Mouse (Mus musculus): ENCODE measurements at regions not wholly inside any gene's neighbourhood (a gene's known extent, or its start where the extent isn't known, plus 50 kb on each side); places are given as distances from the start of the nearest gene placed in this dataset.

DNA sequence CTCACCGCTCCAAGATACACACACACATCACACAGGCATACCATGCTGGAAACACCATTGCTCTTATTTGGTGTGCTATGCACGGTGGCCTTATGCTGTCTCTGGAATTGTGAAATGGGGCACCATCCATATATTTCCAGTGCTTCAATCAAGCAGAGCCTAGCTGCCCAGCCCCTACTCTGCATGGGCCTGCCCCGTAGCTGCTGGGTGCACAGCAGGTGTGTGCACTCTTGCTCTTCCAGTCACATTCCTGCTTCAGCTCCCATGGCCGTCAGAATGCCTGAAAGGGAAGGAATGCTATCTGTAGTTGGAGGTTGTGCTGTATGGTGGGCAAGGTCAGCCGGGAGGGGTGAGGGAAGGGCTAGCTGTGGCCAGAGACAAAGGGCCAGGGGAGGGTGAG is 144.6 kb downstream of the Efnb1 start:
- TF ChIP-seq CTCF (IDR thresholded peaks at IDR 0.05; ENCODE audit: low read depth) (no peak), EP300 (IDR thresholded peaks at IDR 0.05; ENCODE audit: low read depth) (no peak)
